Mouse (Mus musculus): ENCODE results near the gene Trio.

The Trio gene

DNA sequence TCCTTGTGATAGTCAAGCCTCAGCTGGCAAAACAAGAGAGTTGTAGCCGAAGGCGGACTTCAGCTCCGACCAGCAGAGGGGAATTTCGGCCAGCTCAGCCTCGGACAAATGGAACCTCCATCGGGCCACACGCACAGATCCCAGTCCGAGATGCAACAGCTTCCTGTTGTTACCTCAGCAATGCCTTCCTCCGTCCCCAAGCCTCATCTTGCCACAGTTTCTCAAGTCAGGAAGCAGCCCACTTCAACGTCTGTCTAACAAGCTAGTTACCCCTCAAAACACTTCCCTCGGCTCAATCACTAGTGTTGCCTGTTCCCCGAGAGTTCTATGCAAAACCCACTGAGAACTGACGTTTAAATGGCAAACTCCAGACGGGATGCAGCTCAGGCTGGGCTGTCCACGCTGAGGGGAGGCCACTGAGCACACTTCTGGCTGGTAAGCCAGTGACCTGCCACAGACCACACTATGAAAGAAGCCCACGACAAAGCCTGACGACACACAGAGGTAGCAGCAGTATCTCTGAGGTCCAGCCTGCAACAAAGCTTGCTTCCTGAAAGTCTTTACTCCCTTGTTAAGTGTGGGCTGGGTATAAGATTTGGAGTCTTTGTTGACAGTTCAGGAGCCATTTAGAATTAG is 34.5 kb downstream of the Trio start:
- no peak for DNase-seq

- no peak for DNase-seq
These were observed 37.7 kb downstream of the Trio start for GRCm38 (mm10) chr15:27987979-27988378.

DNA sequence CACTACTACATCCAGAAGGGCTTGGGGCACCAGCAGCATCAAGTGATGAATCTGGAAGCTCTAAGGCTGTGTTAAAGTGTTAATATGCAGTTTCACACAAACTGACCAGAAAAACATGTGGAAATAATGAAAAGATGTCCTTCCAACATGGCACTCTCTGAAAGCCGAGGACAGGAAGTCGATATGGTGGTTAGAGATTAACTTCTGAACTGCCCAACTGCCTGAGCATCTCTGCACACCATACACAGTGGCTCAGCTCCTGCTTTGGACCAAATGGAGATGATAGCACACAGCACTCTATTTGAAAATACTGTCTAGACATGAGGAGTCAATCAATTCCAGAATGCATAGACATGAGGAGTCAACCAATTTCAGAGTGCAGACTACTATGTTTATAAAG is 40.8 kb downstream of the Trio start:
- no peak for DNase-seq

DNA sequence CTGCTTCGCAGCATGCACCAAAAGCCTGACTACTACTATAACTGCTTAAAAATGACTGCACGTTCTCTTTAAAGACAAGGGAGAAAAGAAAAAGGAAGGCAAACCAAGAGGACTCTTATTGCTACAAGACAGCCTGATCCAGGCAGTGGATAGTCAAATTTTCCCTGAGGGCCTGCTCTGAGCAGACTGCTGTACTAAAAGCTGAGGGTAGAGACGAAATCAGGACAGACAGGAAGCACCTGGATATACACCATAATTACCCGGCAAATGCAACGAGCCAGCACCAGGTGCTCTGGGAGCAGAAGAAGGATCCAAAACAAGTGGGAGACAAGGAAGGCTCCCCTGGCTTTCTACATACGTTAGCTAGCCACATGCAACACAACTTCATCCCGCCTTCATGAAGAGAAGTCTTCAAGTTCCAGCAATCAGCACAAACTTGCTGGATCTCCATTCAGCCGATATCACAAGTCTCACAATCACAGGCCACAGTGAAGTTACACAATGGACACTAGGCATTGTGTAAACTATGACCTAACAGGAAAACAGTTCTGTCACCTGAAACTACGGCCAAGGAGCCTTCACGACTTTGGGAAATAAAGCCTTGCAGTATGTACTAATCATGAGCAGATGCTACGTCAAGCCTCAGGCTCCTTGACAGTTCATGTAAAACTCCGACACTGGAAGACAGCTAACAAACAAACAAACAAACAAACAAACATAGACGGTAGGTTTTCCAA is 43.7 kb downstream of the Trio start:
- DNase-seq = no peak

DNA sequence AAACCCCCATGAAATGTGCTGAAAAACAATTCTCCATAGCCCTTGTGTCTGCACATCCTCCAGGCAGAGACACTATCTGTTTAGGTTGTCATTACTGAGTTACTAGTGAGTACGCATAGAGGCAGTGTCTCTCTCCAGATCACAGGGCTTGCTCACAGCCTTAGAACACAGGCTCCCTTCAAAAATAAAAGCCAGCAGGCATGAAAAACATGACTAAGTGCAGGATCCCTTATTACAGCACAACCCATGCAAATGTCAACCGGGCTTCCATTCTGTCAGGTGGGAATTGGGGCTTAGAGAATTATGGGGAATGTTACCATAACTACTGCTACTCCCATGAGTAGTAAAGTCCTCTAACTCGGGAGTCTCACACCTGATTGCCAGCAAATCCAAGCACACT is 44.4 kb downstream of the Trio start:
- no peak for DNase-seq

GRCm38 (mm10) chr15:27980436-27980835 is 45.2 kb downstream of the Trio start:
- DNase-seq = no peak

- no peak for DNase-seq
These were observed 48.7 kb downstream of the Trio start for GRCm38 (mm10) chr15:27976950-27977349.

- DNase-seq = no peak
These were observed 49.3 kb downstream of the Trio start for GRCm38 (mm10) chr15:27976366-27976765.

GRCm38 (mm10) chr15:27974637-27975036 is 51.0 kb downstream of the Trio start:
- DNase-seq = no peak

DNA sequence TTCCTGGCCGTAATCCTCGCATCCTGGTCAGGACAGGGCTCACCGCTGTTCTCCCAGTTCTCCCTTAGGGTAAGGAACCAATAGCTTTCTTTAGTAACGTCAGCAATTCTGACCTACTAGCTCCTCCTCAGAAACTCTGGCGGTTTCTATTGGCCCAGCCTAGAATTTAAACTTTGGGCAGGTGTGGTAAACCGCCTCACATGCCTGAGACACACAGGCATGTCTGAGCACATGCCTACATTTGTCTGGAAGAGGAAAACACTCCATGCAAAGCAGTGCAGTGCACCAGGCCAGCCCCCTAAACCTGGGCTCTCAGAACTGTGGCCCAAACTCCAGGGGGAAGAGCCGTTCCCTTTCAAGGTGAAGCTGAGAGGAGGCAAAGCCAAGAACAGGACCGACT is 57.5 kb downstream of the Trio start:
- DNase-seq = no peak

GRCm38 (mm10) chr15:27967128-27967876 is 58.3 kb downstream of the Trio start:
- DNase-seq = no peak

GRCm38 (mm10) chr15:27964877-27965276 is 60.8 kb downstream of the Trio start:
- DNase-seq = no peak

- no peak for DNase-seq
These were observed 62.1 kb downstream of the Trio start for GRCm38 (mm10) chr15:27963506-27963905.

DNA sequence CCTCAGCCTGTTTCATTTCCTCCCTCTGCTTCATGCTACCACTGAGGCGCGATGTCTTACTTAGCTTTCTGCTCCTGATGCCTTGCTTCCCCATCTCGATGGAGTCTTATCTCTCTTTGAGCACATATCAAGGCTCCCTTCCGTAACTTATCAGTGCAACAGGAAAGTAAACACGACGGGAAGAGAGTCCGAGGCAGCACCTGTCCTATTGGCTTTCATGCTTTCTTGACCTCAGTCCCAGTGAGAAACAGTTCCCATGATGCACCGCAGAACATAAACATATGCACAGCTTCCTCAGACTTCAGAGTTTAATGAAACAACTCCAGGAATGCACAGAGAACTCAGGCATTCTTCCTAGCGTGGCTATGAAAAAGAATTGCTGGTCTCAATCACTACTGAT is 65.0 kb downstream of the Trio start:
- DNase-seq = no peak

DNA sequence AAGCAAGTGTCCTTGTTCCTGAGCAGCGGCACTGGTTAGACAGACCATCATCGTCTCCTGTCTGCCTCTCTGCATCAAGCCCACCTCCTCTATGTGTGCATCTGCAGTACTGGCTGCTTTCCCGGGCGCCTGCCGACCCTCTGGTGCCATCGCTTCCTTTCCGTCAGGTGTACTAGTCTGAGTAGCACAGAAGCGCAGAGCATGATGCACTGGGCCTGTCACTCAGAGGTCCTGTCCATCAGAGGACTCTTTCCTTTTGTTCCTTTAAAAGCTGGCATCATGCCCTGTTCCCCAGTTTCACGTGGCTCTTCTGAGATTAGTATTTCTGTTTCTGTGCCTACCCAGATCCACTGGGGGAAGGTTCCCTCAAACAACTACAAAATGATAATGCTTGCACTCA is 67.8 kb downstream of the Trio start:
- DNase-seq = no peak

DNA sequence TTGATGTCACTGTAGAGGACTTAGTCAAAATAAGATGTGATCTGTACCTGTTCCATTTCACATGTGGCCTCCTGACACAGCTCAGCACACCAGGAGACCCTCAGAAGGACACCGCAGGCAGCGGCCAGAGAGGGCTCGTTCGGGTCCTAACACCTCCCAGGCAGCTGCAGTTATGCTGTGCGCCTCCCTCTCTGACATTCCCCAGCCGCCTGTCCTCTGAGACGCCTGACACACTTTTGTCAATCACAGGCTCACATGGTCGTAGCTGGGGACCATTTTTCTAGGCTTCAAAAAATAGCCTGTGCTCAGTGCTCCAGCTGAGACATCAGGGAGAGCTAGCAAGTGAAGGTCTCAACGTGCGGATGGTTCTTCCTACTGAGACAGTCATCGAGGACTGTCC is 70.0 kb downstream of the Trio start:
- DNase-seq = no peak

DNA sequence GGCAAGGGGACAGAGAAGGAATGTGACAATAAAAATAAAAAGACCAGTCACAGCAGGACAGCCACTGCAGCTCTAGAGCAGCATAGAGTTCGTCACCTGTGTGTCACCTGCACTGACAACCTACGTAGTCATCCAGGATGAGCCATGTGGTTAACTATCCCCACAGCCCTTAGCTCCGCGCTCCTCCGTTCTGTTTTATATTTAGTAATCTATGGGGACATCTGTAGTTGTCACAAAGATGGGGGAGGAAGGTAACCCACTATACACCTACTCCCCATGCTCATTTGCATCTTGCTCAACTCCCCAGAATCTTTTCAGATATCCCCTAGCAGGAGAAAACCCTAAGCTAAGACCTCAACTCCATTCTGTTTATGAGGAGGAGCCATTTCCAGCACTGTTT is 71.3 kb downstream of the Trio start:
- DNase-seq = no peak

- DNase-seq = no peak
These were observed 72.1 kb downstream of the Trio start for GRCm38 (mm10) chr15:27953570-27953969.

DNA sequence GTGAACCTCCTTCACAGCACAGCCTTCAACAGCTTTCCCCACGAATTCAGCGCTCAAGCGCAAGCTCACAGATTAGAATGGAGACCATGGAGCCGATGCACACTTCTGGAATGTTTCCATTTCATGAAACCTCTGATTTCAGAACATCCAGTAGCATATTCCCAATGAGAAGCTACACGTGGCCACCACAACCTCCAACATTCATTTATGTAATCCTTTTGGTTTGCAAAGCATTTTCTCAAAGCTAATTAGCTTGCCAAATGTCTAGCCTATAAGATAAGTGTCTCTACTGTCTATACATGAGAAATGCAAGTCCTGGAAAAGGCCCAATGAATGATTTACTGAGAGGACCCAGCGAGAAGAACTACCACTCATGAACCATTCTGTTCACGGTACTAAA is 74.5 kb downstream of the Trio start:
- no peak for DNase-seq

DNA sequence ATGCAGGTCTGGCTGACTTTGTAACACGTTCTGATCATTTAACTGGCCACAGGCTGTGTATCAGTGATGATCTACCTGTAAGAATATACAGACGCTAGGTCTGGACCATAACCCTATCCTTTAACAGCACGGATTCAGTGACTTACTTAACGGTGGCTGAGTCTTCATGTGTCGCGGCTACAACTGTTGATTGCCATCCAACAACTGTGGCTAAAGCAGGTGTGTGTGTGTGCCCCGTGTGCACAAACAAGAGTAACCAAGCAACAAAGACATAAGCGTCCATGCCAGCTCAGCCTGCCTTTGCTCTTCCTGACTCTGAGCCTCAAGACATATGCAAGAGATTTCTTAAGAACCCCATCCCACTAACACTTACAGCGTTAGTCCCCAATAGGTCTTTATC is 76.5 kb downstream of the Trio start:
- DNase-seq = no peak

DNA sequence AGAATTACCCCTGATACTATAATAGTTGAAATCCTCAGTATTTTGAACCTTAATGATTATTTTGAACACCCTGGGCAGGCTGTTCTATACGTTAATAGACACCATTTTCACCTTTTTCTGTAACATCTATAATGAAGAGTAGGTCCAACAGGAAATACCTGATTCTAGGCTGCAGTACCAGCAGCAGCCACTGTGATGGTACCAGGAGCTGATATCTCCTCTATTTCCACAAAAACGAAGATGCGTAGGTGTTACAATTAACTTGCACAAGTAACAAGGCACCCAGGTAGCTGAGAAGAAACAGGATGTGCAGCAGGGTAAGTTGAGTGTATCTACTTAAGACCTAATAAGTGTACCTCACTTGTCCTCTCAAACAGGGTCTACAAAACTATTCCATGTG is 77.8 kb downstream of the Trio start:
- no peak for DNase-seq

DNA sequence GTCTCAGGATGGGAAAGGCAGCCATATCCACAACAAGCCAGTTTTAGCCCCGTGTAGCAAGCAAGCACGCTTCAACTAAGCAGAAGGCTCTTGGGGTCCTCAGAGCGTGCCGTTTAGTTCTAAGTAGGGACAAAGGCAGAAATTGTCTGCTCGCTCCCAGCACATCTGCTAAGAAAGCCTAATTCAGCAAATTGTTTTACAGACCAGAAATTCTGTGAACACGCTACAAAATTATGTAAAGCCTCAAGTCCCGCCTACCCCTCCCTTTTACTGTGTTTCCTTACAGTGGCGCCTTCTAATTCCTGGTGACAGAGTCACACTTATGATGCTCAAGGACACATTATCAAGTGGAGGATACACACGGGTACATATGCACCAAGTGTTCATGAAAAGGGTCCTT is 80.1 kb downstream of the Trio start:
- DNase-seq = no peak

- no peak for DNase-seq
These were observed 80.8 kb downstream of the Trio start for GRCm38 (mm10) chr15:27944898-27945297.
